Mouse (Mus musculus): ENCODE results near the gene Btbd1.

- TF ChIP-seq CTCF (IDR thresholded peaks at IDR 0.05; ENCODE audit: low read depth, low read length): no peak
- no peak for TF ChIP-seq GATA2 (IDR thresholded peaks at IDR 0.05; ENCODE audit: borderline replicate concordance, low read depth, low read length)
- TF ChIP-seq GATA1 (IDR thresholded peaks at IDR 0.05; ENCODE audit: borderline replicate concordance, low read length): no peak
- no peak for TF ChIP-seq POLR2AphosphoS5 (IDR thresholded peaks at IDR 0.05; ENCODE audit: insufficient replicate concordance, low read depth, low read length)
- TF ChIP-seq TAL1 (conservative IDR thresholded peaks at IDR 0.05; ENCODE audit: low read depth, low read length): no peak
These were observed 29.0 kb upstream of the Btbd1 start for GRCm38 (mm10) chr7:81858236-81858635.
